Mouse (Mus musculus) T-helper 1 cell (primary cell): ENCODE measurements around the gene Palm.

Experiments
- in situ Hi-C: fragments of 300-600 bp; cut with MboI, MseI; formaldehyde crosslinking; loops from one replicate; pipeline ENCODE4 v1.15.1; 2025; ENCODE audit warnings: high pct_unique_total_duplicates

Gene Palm

GRCm38 (mm10) chr10:79822372-79822771 lies 29.0 kb downstream of the Palm start:
- in situ Hi-C loops: no loop called here

GRCm38 (mm10) chr10:79823011-79823410 lies 29.6 kb downstream of the Palm start:
- in situ Hi-C loops: no loop called here

- in situ Hi-C loops: no loop called here
Measured at GRCm38 (mm10) chr10:79824413-79824812, 31.0 kb downstream of the Palm start.

GRCm38 (mm10) chr10:79831583-79831982 lies 38.2 kb downstream of the Palm start:
- in situ Hi-C loops: no loop called here

GRCm38 (mm10) chr10:79832026-79832785 lies 38.8 kb downstream of the Palm start:
- in situ Hi-C loops: no loop called here

- in situ Hi-C loops: no loop called here
Measured at GRCm38 (mm10) chr10:79832786-79833181, 39.4 kb downstream of the Palm start.

- in situ Hi-C loops: no loop called here
Measured at GRCm38 (mm10) chr10:79834769-79835398, 41.5 kb downstream of the Palm start.

GRCm38 (mm10) chr10:79836918-79837317 lies 43.5 kb downstream of the Palm start:
- in situ Hi-C loops: no loop called here

- in situ Hi-C loops: no loop called here
Measured at GRCm38 (mm10) chr10:79838151-79838550, 44.8 kb downstream of the Palm start.

- in situ Hi-C loops: no loop called here
Measured at GRCm38 (mm10) chr10:79840091-79840490, 46.7 kb downstream of the Palm start.

GRCm38 (mm10) chr10:79840644-79841551 lies 47.5 kb downstream of the Palm start:
- in situ Hi-C loops: no loop called here

- in situ Hi-C loops: no loop called here
Measured at GRCm38 (mm10) chr10:79842322-79842721, 49.0 kb downstream of the Palm start.

GRCm38 (mm10) chr10:79843476-79843875 lies 50.1 kb downstream of the Palm start:
- in situ Hi-C loops: no loop called here

- in situ Hi-C loops: no loop called here
Measured at GRCm38 (mm10) chr10:79846553-79846952, 53.2 kb downstream of the Palm start.

- in situ Hi-C loops: no loop called here
Measured at GRCm38 (mm10) chr10:79849941-79850628, 56.7 kb downstream of the Palm start.

GRCm38 (mm10) chr10:79851653-79852052 lies 58.3 kb downstream of the Palm start:
- in situ Hi-C loops: no loop called here

- in situ Hi-C loops: no loop called here
Measured at GRCm38 (mm10) chr10:79852107-79852789, 58.9 kb downstream of the Palm start.

GRCm38 (mm10) chr10:79852827-79853226 lies 59.5 kb downstream of the Palm start:
- in situ Hi-C loops: no loop called here

GRCm38 (mm10) chr10:79853392-79853791 lies 60.0 kb downstream of the Palm start:
- in situ Hi-C loops: no loop called here

GRCm38 (mm10) chr10:79853860-79854795 lies 60.8 kb downstream of the Palm start, which contains the start of gene Ptbp1:
Ptbp1 (plus strand) TSS chr10:79854427.
- in situ Hi-C loops: no loop called here
